20 mouse cellular contexts compared by ENCODE assay signal in genomic region chr1:77452721-77453120, GRCm38 (mm10).
DNase-seq lines count a peak whose midpoint lies in the region; ATAC-seq and TF ChIP-seq lines count a peak whose summit lies in the region.
"Had no signal": no experiment of that assay in that cellular context is flagged by ENCODE, and none has a peak within 500 bp of the region (broad histone marks: within the 10 kb centered on the region; RNA-seq: fewer than 3 reads in every experiment).

No protein-coding gene starts in this region.

- H3K4me2 ChIP-seq in lung, postnatal 0 days (replicated peaks; ENCODE audit: low read depth, low read length): no peak overlapping the region
- H3K4me2 ChIP-seq: embryonic facial prominence, embryonic 12.5 days; forebrain, embryonic 13.5 days; forebrain, embryonic 15.5 days had no signal

- TF ChIP-seq CTCF in ES-Bruce4 (IDR thresholded peaks at IDR 0.05; ENCODE audit: low read depth, low read length): no peak
- no peak for TF ChIP-seq CTCF in lung, postnatal 0 days (IDR thresholded peaks at IDR 0.05)

- H3K27me3 ChIP-seq in ES-Bruce4 (ENCODE audit: control insufficient read depth, insufficient read depth, low read length, poor library complexity, severe bottlenecking): no peaks in the 10 kb centered on the region; the same call in 1 of the 2 replicates
- H3K27me3 ChIP-seq in lung, postnatal 0 days (replicated peaks; ENCODE audit: insufficient read depth, low read length): no peaks in the 10 kb centered on the region
- H3K27me3 ChIP-seq: embryonic facial prominence, embryonic 12.5 days; forebrain, embryonic 13.5 days; forebrain, embryonic 15.5 days had no signal

- ATAC-seq in lung, postnatal 0 days: no peak
- ATAC-seq: forebrain, embryonic 13.5 days; forebrain, embryonic 15.5 days; forebrain, postnatal 0 days had no signal

- H3K36me3 ChIP-seq in ES-Bruce4 (ENCODE audit: control insufficient read depth, insufficient read depth, low read length, poor library complexity, severe bottlenecking): no peaks in the 10 kb centered on the region
- H3K36me3 ChIP-seq in lung, postnatal 0 days (ENCODE audit: insufficient read depth, low read length): no peaks in the 10 kb centered on the region
- H3K36me3 ChIP-seq: embryonic facial prominence, embryonic 10.5 days; embryonic facial prominence, embryonic 12.5 days; forebrain, embryonic 15.5 days; G1E had no signal

- H3K9me3 ChIP-seq in ES-Bruce4 (replicated peaks; ENCODE audit: control insufficient read depth, insufficient read depth, low read length, poor library complexity, severe bottlenecking): peaks cover 26% of the 10 kb centered on the region
- no peaks in the 10 kb centered on the region for H3K9me3 ChIP-seq in lung, postnatal 0 days (ENCODE audit: low read length)
- H3K9me3 ChIP-seq: embryonic facial prominence, embryonic 10.5 days; embryonic facial prominence, embryonic 12.5 days; forebrain, embryonic 13.5 days; forebrain, embryonic 15.5 days had no signal

- H3K4me3 ChIP-seq in ES-Bruce4 (ENCODE audit: low read depth, low read length): no peak overlapping the region
- no peak overlapping the region for H3K4me3 ChIP-seq in lung, postnatal 0 days (ENCODE audit: low read depth, low read length)
- H3K4me3 ChIP-seq: embryonic facial prominence, embryonic 10.5 days; embryonic facial prominence, embryonic 12.5 days; forebrain, embryonic 13.5 days; forebrain, embryonic 15.5 days had no signal

- no peak for TF ChIP-seq POLR2A in ES-Bruce4 (IDR thresholded peaks at IDR 0.05; ENCODE audit: insufficient read depth, low read length)

- H3K4me1 ChIP-seq in ES-Bruce4 (ENCODE audit: control insufficient read depth, insufficient read depth, low read length): peaks cover 5% of the 10 kb centered on the region
- peaks cover 4% of the 10 kb centered on the region; the same call in 1 of the 2 replicates for H3K4me1 ChIP-seq in lung, postnatal 0 days (ENCODE audit: insufficient read depth, low read depth, low read length)
- H3K4me1 ChIP-seq: embryonic facial prominence, embryonic 12.5 days had no signal

- H3K27ac ChIP-seq in ES-Bruce4 (ENCODE audit: insufficient read depth, low read length): peak overlapping the region; percentile 86
- H3K27ac ChIP-seq in lung, postnatal 0 days (ENCODE audit: low read length): no peak overlapping the region
- H3K27ac ChIP-seq: embryonic facial prominence, embryonic 10.5 days; embryonic facial prominence, embryonic 12.5 days; forebrain, embryonic 13.5 days; forebrain, embryonic 15.5 days had no signal

- DNase-seq in ES-CJ7 (ENCODE audit: low read depth, low spot score) (peak; percentile 77), R1 (ENCODE audit: low read depth, low spot score) (peak; percentile 56)
- DNase-seq in adrenal gland, postnatal 36 days: no peak
- no peak for DNase-seq in lung, postnatal 0 days (ENCODE audit: low spot score)
- DNase-seq in Muller cell, postnatal 12 days (ENCODE audit: inconsistent ontology term): no peak
- DNase-seq: adrenal gland, adult 2 months; adrenal gland, postnatal 10 days; adrenal gland, postnatal 25 days; cerebellum, adult 11-12 months; cerebellum, adult 2 months; cerebellum, adult 9-10 months; cerebellum, postnatal 10 days; cerebellum, postnatal 25 days; forebrain, postnatal 0 days had no signal

- WGBS in lung, postnatal 0 days: 92% methylated on average over 3 of the region's 3 CpGs

- no peak for TF ChIP-seq EP300 in ES-Bruce4 (IDR thresholded peaks at IDR 0.05; ENCODE audit: insufficient read depth, low read depth, low read length)
- TF ChIP-seq EP300 in lung, postnatal 0 days (IDR thresholded peaks at IDR 0.05): no peak

- no peak overlapping the region for H3K9ac ChIP-seq in ES-Bruce4 (ENCODE audit: low read depth, poor library complexity, severe bottlenecking)
- H3K9ac ChIP-seq in lung, postnatal 0 days (replicated peaks; ENCODE audit: low read depth): no peak overlapping the region
- H3K9ac ChIP-seq: embryonic facial prominence, embryonic 12.5 days; forebrain, embryonic 13.5 days; forebrain, embryonic 15.5 days; forebrain, postnatal 0 days had no signal

Comparison
In these comparisons a context has a peak if more than half of its experiments do, and no peak if none do; other contexts are left out.
1. DNase-seq: peak in ES-CJ7 (single experiment) and R1 (single experiment); none in adrenal gland, postnatal 36 days (0 of 2), lung, postnatal 0 days (single experiment) and Muller cell, postnatal 12 days (single experiment).